Mouse (Mus musculus) cerebellum, postnatal 36 days (tissue): ENCODE measurements around the gene Adprhl1.

Source experiments
- DNase-seq, 2 experiments: peaks; one replicate each; pipeline ENCODE4 v3.0.0; 2021 to 2022; ENCODE audit warnings: mixed read lengths in 2 of 2

Gene Adprhl1

GRCm38 (mm10) chr8:13190235-13190634 is 63.7 kb downstream of the Adprhl1 start:
- DNase-seq, result no peak

DNA sequence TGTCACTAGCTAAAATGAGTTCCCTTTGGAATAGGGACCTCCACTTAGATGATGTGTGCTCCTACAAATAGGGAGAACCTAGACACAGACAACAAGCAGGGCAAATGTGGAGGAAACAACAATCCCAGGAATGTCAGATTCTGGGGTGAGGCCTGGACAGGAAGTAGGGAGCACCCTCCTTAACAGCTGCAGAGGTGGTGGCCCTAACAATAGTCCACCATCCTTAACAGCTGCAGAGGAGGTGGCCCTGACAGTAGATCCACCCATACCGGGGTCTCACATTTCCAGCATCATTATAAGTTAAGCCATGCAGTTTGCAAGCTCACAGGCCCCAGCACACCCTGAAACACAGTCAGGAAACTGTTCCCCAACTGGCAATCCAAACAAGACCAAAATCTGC is 65.1 kb downstream of the Adprhl1 start:
- no peak for DNase-seq

GRCm38 (mm10) chr8:13188052-13188555 is 65.9 kb downstream of the Adprhl1 start:
- DNase-seq, result no peak

- DNase-seq, result no peak
Measured at GRCm38 (mm10) chr8:13187638-13188037, 66.3 kb downstream of the Adprhl1 start.

DNA sequence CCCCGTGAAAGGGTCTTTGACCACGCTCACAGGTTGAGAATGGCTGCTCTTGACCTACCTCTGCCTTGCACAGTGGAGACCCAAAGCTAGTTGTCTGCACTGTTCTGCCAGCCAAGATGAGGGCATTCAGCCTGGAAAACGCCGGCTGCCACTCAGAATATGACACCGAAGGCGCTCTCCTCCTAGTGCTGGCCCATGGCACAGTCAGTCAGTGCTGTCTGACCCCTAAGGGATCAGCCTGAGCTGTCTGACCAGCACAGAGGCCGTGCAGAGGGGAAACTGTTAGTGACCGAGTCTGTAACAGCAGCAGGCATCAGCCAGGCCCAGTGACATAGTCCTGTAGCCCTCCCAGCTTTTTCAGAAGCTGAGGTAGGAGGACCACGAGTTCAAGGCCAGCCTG is 66.7 kb downstream of the Adprhl1 start:
- DNase-seq, result no peak

DNA sequence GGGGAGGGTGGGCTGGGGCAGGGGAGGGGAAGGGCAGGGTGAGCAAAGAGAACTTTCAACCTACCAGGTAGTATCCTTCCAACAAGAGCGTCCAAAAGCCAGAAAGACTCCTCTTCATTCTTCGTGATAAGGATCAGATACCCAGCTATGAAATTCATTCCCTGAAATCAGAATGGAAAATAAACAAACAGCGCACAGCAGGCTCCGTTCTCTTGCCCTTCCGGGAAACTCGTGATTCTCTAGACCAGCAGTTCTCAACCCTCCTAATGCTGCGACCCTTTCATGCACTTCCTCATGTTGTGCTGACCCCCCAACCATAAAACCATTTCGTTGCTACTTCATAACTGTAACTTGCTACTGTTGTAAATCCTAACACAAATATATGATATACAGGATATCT is 67.1 kb downstream of the Adprhl1 start:
- DNase-seq, result no peak

DNA sequence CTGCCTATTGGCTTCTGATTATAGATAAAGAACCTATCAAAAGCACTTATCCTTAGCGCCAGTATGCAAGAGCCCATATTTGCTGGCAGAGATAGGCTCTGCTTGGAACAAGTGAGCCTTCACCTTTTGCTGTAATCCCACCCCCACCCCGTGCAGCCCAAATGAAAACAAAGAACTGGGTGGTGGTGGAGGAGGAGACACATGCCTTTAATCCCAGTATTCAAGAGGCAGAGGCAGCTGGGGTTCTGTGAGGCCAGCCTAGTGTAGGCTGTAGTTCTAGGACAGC is 72.3 kb downstream of the Adprhl1 start:
- DNase-seq, result no peak

DNA sequence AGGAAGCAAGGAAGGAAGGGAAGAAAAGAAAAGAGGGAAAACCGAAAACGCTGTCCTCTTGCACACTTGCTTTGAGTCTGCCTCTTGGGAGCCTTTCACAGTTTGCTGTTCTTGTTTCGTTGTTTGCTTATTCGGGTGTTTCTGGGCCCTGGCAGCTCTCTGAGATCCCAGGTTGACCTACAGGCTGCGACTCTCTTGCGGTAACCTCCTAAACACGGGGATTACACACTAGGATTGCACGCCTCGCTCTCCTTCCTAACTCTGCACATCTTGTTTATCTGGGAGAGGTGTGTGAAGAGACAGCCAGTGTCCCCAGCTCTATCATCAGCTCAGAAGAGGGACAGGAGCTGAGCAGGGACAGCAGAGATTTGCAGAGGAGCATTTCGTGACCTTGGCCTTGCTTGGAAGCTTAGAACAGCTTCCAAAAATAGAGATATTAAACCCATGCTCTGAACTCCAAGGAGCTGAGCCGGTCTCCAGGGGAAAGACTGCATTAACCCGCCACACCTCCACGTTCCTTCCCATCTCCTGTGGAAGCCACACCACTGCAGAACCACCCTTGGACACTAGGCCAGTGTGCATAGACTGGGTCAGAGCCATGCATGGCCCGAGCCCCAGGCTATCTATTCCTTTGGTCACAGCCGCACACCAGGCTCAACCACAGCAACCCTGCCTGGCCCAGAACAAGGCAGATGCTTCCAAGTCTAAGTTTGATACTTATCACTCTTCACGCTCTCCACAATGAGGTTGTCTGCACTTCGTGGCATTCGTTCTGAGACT is 72.9 kb downstream of the Adprhl1 start:
- DNase-seq, result no peak

DNA sequence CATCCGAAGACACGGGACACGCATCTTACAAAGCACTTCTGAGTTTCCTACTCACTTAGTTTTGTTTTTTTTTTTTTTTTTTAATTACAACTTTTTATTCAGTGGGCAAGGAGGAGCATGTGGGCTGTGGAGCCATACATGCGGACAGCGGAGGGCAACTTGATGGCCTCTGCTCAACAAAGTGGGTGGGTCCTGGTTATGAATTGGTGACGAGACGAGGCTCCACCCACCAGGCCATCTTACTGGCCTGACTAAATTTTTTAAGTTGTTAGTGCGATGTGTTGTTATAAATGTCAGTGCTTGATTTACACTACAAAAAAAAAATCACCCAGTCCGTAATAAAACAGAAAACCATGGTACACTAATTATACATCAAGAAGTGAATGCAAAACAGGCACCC is 73.6 kb downstream of the Adprhl1 start:
- no peak for DNase-seq

- DNase-seq, result no peak
Measured at GRCm38 (mm10) chr8:13179948-13180347, 74.0 kb downstream of the Adprhl1 start.

- DNase-seq, result no peak
Measured at GRCm38 (mm10) chr8:13179482-13179881, 74.5 kb downstream of the Adprhl1 start.

GRCm38 (mm10) chr8:13178137-13178536 is 75.8 kb downstream of the Adprhl1 start:
- DNase-seq, result no peak

- no peak for DNase-seq
Measured at GRCm38 (mm10) chr8:13177173-13177852, 76.6 kb downstream of the Adprhl1 start.

GRCm38 (mm10) chr8:13175650-13176049 is 78.3 kb downstream of the Adprhl1 start:
- DNase-seq, result no peak

DNA sequence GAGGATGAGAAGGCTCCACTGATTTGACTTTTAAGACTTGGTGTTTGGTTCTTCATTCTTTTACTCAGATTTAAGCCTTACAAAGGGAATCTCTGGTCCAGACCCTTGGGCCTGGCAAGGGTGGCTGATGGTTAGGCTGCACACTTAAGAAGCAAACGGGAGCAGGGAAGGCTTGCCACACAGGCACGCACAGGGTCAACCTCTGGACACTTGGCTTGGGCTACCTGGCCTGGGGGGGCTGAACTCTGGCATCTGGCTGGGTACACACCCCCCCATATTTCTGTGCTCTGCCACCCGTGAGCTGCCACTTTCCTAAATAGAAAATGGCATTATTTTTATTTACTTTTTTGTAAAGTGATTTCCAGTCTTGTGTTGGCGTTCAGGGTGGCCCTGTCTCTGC is 79.2 kb downstream of the Adprhl1 start:
- no peak for DNase-seq

- DNase-seq, result no peak
Measured at GRCm38 (mm10) chr8:13174305-13174704, 79.7 kb downstream of the Adprhl1 start.
